Comparison of ENCODE assay signal across 15 mouse cellular contexts in genomic region chr4:125727626-125728025, GRCm38 (mm10).
DNase-seq lines count a peak whose midpoint lies in the region; ATAC-seq and TF ChIP-seq lines count a peak whose summit lies in the region.
"Had no signal": no experiment of that assay in that cellular context is flagged by ENCODE, and none has a peak within 500 bp of the region (broad histone marks: within the 10 kb centered on the region; RNA-seq: fewer than 3 reads in every experiment).

No protein-coding gene starts in this region.

- TF ChIP-seq CTCF in hindbrain, postnatal 0 days (IDR thresholded peaks at IDR 0.05; ENCODE audit: low read depth) = no peak

- no peak overlapping the region for H3K4me2 ChIP-seq in hindbrain, postnatal 0 days (ENCODE audit: low read depth, low read length)
- H3K4me2 ChIP-seq in neural tube, embryonic 14.5 days (ENCODE audit: low read depth, low read length) = peak overlapping the region; percentile 29
- H3K4me2 ChIP-seq: liver, embryonic 12.5 days had no signal

- no peak for ATAC-seq in hindbrain, postnatal 0 days
- ATAC-seq in neural tube, embryonic 14.5 days (ENCODE audit: low read depth) = no peak
- ATAC-seq: liver, embryonic 12.5 days had no signal

- peaks cover 70% of the 10 kb centered on the region for H3K27me3 ChIP-seq in hindbrain, embryonic 10.5 days (ENCODE audit: insufficient read depth, poor library complexity, severe bottlenecking)
- peaks cover 9% of the 10 kb centered on the region; the same call in 1 of the 2 replicates for H3K27me3 ChIP-seq in hindbrain, postnatal 0 days (ENCODE audit: insufficient read depth, low read length)
- peaks cover 81% of the 10 kb centered on the region for H3K27me3 ChIP-seq in embryonic facial prominence, embryonic 10.5 days (replicated peaks; ENCODE audit: low read depth, poor library complexity, severe bottlenecking)
- peaks cover 96% of the 10 kb centered on the region for H3K27me3 ChIP-seq in limb, embryonic 10.5 days (ENCODE audit: low read depth, poor library complexity, severe bottlenecking)
- no peaks in the 10 kb centered on the region; the same call in 1 of the 2 replicates for H3K27me3 ChIP-seq in neural tube, embryonic 14.5 days (ENCODE audit: control insufficient read depth, insufficient read depth, low read length)

- H3K4me3 ChIP-seq in hindbrain, embryonic 10.5 days = peak overlapping the region; percentile 46
- H3K4me3 ChIP-seq in hindbrain, postnatal 0 days (ENCODE audit: low read length) = no peak overlapping the region
- peak overlapping the region; percentile 48; the same call in 1 of the 2 replicates for H3K4me3 ChIP-seq in embryonic facial prominence, embryonic 10.5 days
- no peak overlapping the region for H3K4me3 ChIP-seq in limb, embryonic 10.5 days
- no peak overlapping the region for H3K4me3 ChIP-seq in neural tube, embryonic 14.5 days (ENCODE audit: low read depth, low read length)
- H3K4me3 ChIP-seq: forebrain, embryonic 12.5 days; heart, embryonic 10.5 days; liver, embryonic 12.5 days had no signal

- H3K9me3 ChIP-seq in hindbrain, embryonic 10.5 days = no peaks in the 10 kb centered on the region
- H3K9me3 ChIP-seq in hindbrain, postnatal 0 days (ENCODE audit: low read length) = no peaks in the 10 kb centered on the region
- H3K9me3 ChIP-seq in embryonic facial prominence, embryonic 10.5 days = no peaks in the 10 kb centered on the region
- no peaks in the 10 kb centered on the region for H3K9me3 ChIP-seq in limb, embryonic 10.5 days (replicated peaks)
- no peaks in the 10 kb centered on the region for H3K9me3 ChIP-seq in neural tube, embryonic 14.5 days (ENCODE audit: control insufficient read depth, low read length)
- H3K9me3 ChIP-seq: forebrain, embryonic 12.5 days; heart, embryonic 10.5 days; liver, embryonic 12.5 days had no signal

- H3K36me3 ChIP-seq in hindbrain, embryonic 10.5 days = no peaks in the 10 kb centered on the region
- no peaks in the 10 kb centered on the region for H3K36me3 ChIP-seq in hindbrain, postnatal 0 days (ENCODE audit: insufficient read depth, low read length)
- no peaks in the 10 kb centered on the region for H3K36me3 ChIP-seq in embryonic facial prominence, embryonic 10.5 days (replicated peaks)
- H3K36me3 ChIP-seq in limb, embryonic 10.5 days = no peaks in the 10 kb centered on the region
- no peaks in the 10 kb centered on the region for H3K36me3 ChIP-seq in neural tube, embryonic 14.5 days (ENCODE audit: control insufficient read depth, insufficient read depth, low read length)
- H3K36me3 ChIP-seq: forebrain, embryonic 12.5 days; G1E; heart, embryonic 10.5 days; liver, embryonic 12.5 days had no signal

- peak overlapping the region; percentile 87 for H3K27ac ChIP-seq in hindbrain, embryonic 10.5 days
- no peak overlapping the region for H3K27ac ChIP-seq in hindbrain, postnatal 0 days
- H3K27ac ChIP-seq in embryonic facial prominence, embryonic 10.5 days (replicated peaks) = peak overlapping the region; percentile 44; the same call in 1 of the 2 replicates
- 0 out of 2 replicates have a peak overlapping the region, but pooled peaks have one; percentile 4 for H3K27ac ChIP-seq in limb, embryonic 10.5 days
- H3K27ac ChIP-seq in neural tube, embryonic 14.5 days (ENCODE audit: low read depth, low read length) = no peak overlapping the region; the same call in 1 of the 2 replicates
- H3K27ac ChIP-seq: forebrain, embryonic 12.5 days; heart, embryonic 10.5 days; liver, embryonic 12.5 days had no signal

- H3K4me1 ChIP-seq in hindbrain, embryonic 10.5 days (replicated peaks) = peaks cover 67% of the 10 kb centered on the region
- H3K4me1 ChIP-seq in hindbrain, postnatal 0 days (ENCODE audit: insufficient read depth, low read length) = no peaks in the 10 kb centered on the region; the same call in 1 of the 2 replicates
- peaks cover 53% of the 10 kb centered on the region for H3K4me1 ChIP-seq in embryonic facial prominence, embryonic 10.5 days
- peaks cover 63% of the 10 kb centered on the region for H3K4me1 ChIP-seq in limb, embryonic 10.5 days
- peaks cover 21% of the 10 kb centered on the region; the same call in 1 of the 2 replicates for H3K4me1 ChIP-seq in neural tube, embryonic 14.5 days (ENCODE audit: control insufficient read depth, insufficient read depth, low read length)
- H3K4me1 ChIP-seq: liver, embryonic 12.5 days had no signal

- 17% methylated on average over 4 of the region's 4 CpGs for WGBS in hindbrain, embryonic 10.5 days
- WGBS in hindbrain, postnatal 0 days = 25% methylated on average over 4 of the region's 4 CpGs
- 20% methylated on average over 4 of the region's 4 CpGs for WGBS in embryonic facial prominence, embryonic 10.5 days
- WGBS in limb, embryonic 10.5 days = 16% methylated on average over 4 of the region's 4 CpGs
- WGBS in neural tube, embryonic 14.5 days = 11% methylated on average over 4 of the region's 4 CpGs

- no peak for DNase-seq in hindbrain, embryonic 10.5 days (ENCODE audit: low spot score)
- no peak for DNase-seq in hindbrain, postnatal 0 days (ENCODE audit: low spot score)
- no peak for DNase-seq in embryonic facial prominence, embryonic 10.5 days (ENCODE audit: low spot score)
- DNase-seq in limb, embryonic 10.5 days (ENCODE audit: low spot score) = no peak
- no peak for DNase-seq in lung, postnatal 36 days
- no peak for DNase-seq in yolk sac, embryonic 10.5 days (ENCODE audit: low spot score)
- no peak for DNase-seq in kidney, adult 18-20 months
- DNase-seq: adrenal gland, postnatal 14 days; cerebellum, adult 9-11 months; kidney, adult 8-10 months had no signal

- no peak overlapping the region for H3K9ac ChIP-seq in hindbrain, postnatal 0 days (replicated peaks; ENCODE audit: low read length)
- H3K9ac ChIP-seq in neural tube, embryonic 14.5 days (replicated peaks; ENCODE audit: low read depth, low read length) = no peak overlapping the region
- H3K9ac ChIP-seq: forebrain, embryonic 12.5 days; liver, embryonic 12.5 days had no signal

Comparison
In these comparisons a context has a peak if more than half of its experiments do, and no peak if none do; other contexts are left out.
1. H3K27ac ChIP-seq: peak in hindbrain, embryonic 10.5 days (single experiment), embryonic facial prominence, embryonic 10.5 days (single experiment) and limb, embryonic 10.5 days (single experiment); none in hindbrain, postnatal 0 days (single experiment) and neural tube, embryonic 14.5 days (single experiment).
2. H3K4me3 ChIP-seq: peak in hindbrain, embryonic 10.5 days (single experiment) and embryonic facial prominence, embryonic 10.5 days (single experiment); none in hindbrain, postnatal 0 days (single experiment), limb, embryonic 10.5 days (single experiment) and neural tube, embryonic 14.5 days (single experiment).